Mouse (Mus musculus): ENCODE measurements around the gene Kat8.

Kat8 gene

DNA sequence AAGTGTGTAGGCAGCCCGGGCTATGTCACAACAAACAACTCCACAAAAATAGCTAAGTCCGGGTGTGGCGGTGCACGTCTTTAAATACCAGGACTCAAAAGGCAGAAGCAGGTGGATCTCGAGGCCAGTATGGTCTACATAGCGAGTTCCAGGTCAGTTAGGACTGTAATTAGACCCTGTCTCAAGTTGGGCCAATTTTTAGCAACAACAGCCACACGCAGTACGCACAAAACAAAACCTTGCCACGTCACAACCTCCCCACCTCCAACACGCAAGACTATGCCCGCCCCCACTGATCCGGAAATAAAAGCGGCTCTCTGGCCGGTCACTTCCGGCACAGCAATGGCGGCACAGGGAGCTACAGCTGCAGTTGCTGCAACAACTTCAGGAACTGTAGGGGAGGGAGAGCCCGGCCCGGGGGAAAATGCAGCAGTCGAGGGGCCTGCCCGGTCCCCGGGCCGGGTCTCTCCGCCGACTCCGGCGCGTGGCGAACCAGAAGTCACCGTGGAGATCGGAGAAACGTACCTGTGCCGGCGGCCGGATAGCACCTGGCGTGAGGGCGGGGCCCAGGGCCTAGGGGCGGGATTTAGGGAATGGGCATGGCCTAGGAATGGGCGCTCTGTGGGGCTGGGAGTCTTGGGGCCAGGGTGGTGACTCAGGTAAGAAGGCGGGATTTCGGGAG, at the start of gene Kat8:
Kat8 (plus strand) TSS at position 327 of the 682 bp plus-strand sequence.
- ChIA-PET CTCF (interaction anchor here (0.5 to 3.0 kb wide), 21 partner anchors 8 to 726 kb away, joined by 3 to 22 read pairs (median 5); partner anchors contain the start of genes Bckdk (in 1 of the 4), Bcl7c (in 1 of the 4), Gm21974 (in 1 of the 4) and Vkorc1 (in 1 of the 4)), POLR2A (interaction anchor here (0.5 to 20.2 kb wide), 119 partner anchors 8 to 895 kb away, joined by 3 to 433 read pairs (median 5); partner anchors contain the start of genes Bckdk (in 4 of the 4), Fus (in 4 of the 4), Gm21974 (in 3 of the 4) and Pycard (in 3 of the 4))

DNA sequence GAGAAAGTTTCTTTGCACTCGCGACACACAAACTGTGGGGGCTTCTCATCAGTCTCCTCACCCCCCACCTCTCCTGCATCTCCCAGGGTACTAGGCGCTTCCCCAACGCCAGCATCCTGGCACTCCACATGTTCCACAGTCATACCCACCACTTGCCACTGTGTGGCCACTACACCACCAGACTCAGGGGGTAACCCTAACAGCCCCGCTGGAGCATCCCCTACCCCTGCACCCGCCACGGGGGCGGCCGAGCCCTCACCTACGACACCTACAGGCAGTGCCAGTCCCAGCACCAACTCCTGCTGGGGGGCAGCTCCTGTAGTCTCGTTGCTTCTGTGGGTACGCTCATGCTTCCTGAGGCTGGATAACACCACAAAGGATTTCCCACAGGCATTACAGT, 45.9 kb upstream of the Kat8 start:
- CTCF ChIA-PET = interaction anchor here in 3 of 4 experiments (0.5 to 3.2 kb wide), 17 partner anchors 9 to 737 kb away, joined by 3 to 15 read pairs (median 4); partner anchors contain the start of genes Zfp646 (in 2 of the 3) and Zfp668 (in 1 of the 3)
- POLR2A ChIA-PET = interaction anchor here in 3 of 4 experiments (0.6 to 4.4 kb wide), 48 partner anchors 9 to 200 kb away, joined by 3 to 37 read pairs (median 6); partner anchors contain the start of genes Kat8 (in 3 of the 3), Zfp668 (in 3 of the 3), Fus (in 2 of the 3) and Setd1a (in 2 of the 3)

DNA sequence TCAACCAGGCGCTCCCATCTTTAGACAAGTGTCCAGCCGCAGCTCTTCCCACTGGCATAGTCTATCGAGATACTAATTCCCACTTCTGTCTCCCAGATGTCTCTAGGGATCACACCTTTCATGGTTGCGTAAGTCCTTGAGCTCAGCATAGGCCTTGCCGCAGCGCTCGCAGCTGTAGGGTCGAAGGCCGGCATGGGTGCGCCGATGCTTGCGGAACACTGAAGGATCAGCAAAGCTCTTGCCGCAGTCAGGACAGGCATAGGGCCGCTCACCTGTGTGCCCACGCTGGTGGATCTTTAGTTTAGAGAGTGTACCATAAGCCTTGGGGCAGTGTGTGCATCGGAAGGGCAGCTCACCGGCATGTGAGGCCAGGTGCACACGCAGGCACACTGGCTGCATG, 44.7 kb upstream of the Kat8 start:
- ChIA-PET CTCF (interaction anchor here in 3 of 4 experiments (0.6 to 3.2 kb wide), 25 partner anchors 9 to 311 kb away, joined by 3 to 15 read pairs (median 5); partner anchors contain the start of genes Zfp646 (in 2 of the 3), Zfp668 (in 2 of the 3), Bcl7c (in 1 of the 3) and Hsd3b7 (in 1 of the 3)), POLR2A (interaction anchor here (0.7 to 4.4 kb wide), 78 partner anchors 8 to 371 kb away, joined by 3 to 37 read pairs (median 5); partner anchors contain the start of genes Kat8 (in 3 of the 4), Zfp646 (in 3 of the 4), Zfp668 (in 3 of the 4) and Fus (in 2 of the 4))

DNA sequence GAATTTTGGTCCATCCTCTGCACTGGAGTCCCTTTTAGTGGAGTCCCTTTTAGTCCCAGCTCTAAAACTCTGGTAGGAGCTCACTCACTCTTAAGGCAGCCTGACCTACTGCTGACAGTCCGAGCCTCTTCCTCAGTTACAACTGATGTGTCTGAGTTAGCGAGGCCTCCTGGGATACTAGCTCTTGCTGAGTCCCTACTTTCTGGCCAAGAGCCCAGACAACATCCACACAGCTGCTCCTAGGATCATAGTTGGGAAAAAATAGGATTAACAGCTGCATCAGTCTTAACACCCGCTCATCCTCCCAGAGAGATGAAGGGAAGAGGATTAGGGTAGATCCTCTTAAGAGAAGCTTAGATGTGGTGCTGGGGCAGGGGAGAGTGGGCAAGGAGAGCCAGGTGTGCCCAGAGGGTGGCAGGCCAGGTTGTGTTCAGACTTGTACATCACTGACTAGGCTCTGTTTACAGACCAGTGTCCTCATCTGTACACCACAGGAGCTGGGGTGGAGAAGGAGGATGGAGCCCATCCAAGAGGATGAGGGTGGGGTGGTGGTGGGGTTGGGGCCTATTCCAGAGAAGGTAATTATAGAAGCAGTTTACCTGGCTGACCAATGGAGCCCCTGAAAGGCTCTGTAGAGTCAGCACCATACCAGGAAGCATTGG, 43.0 kb upstream of the Kat8 start:
- CTCF ChIA-PET = interaction anchor here in 3 of 4 experiments (0.6 to 3.0 kb wide), 6 partner anchors 66 to 194 kb away, joined by 3 to 14 read pairs (median 6); partner anchors contain the start of gene Hsd3b7 (in 1 of the 3)
- POLR2A ChIA-PET = interaction anchor here in 3 of 4 experiments (0.5 to 4.0 kb wide), 29 partner anchors 8 to 212 kb away, joined by 3 to 30 read pairs (median 4); partner anchors contain the start of genes Hsd3b7 (in 2 of the 3), Bckdk (in 1 of the 3), Gm21974 (in 1 of the 3) and Orai3 (in 1 of the 3)

DNA sequence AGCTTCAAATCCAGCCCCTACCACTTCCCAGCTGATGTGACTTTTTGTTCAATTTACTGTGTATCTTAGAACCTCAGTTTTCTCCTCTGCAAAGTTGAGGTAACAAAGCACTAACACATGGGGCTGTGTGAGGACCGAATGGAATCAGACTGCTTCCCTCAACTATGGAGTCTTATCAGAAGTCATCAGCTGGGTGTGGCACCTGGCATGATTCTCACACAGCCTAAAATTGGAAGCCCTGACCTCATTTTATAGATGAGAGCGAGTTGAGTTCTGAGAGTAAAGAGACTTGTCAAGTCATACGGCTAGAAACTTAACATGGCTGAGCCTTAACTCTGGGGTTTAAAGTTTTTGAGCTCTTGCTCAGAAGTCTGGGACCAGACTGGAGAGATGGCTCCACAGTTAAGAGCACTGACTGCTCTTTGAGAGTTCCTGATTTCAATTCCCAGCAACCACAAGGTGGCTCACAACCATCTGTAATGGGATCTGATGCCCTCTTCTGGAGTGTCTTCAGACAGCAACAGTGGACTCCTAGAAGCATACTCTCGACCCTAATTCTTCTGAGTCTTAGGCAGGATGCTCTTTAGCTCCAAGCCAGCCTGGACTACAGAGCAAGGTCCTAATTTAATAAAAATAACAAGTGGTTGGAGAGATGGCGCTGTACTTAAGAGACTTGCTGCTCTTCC, 42.0 kb upstream of the Kat8 start:
- ChIA-PET POLR2A (interaction anchor here (0.6 to 3.5 kb wide), 35 partner anchors 9 to 213 kb away, joined by 3 to 30 read pairs (median 4); partner anchors contain the start of genes Hsd3b7 (in 2 of the 4), Orai3 (in 2 of the 4), Bckdk (in 1 of the 4) and Gm21974 (in 1 of the 4)), CTCF (interaction anchor here (0.6 to 2.5 kb wide), 34 partner anchors 9 to 214 kb away, joined by 3 to 10 read pairs (median 4); partner anchors contain the start of genes Bcl7c (in 1 of the 4), Ctf1 (in 1 of the 4), Fus (in 1 of the 4) and Gm21974 (in 1 of the 4))

DNA sequence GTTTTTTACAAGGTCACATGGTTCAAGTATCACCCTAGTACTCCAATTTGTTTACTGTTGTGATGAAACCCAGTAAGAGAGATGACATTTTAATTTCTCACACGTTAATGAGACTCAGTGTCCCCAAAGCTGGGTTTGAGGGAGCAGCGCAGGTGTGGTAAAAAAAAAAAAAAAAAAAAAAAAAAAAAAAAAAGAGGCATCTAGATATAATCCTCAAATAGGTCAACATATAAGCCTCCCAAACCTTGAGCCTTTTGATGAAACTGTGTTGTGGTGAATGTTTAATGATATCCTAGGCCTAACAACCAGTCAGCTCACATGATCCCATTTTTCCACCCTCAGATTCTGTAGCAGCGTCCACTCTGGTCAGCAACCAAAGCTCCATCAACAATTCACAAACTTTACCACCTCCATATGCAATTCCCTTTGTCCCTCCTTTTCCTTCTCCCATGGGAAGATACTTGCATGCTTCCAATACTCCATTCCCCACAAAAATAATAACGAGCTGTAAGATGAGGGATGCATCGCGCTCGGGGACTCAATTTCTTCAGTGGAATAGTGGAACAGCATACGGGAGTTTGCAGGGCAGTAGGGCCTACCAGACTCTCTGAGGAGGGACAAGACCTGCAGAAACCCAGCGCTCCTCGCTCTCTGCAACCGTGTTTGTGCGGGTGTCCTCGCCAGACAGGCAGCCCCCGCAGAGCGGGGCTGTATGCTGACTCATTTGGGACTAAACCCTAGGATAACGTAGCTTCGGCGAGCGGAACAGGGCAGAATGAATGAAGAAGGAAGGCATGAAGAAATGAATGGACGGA, 37.3 kb upstream of the Kat8 start:
- POLR2A ChIA-PET = interaction anchor here (0.5 to 5.6 kb wide), 37 partner anchors 7 to 1448 kb away, joined by 3 to 72 read pairs (median 6); partner anchors contain the start of genes Fus (in 2 of the 4), Gm21974 (in 2 of the 4), Kat8 (in 2 of the 4) and Vkorc1 (in 2 of the 4)
- CTCF ChIA-PET = interaction anchor here in 2 of 4 experiments (0.5 to 2.3 kb wide), 4 partner anchors 8 to 189 kb away, joined by 4 to 12 read pairs (median 6); partner anchors contain the start of gene Kat8 (in 1 of the 2)

DNA sequence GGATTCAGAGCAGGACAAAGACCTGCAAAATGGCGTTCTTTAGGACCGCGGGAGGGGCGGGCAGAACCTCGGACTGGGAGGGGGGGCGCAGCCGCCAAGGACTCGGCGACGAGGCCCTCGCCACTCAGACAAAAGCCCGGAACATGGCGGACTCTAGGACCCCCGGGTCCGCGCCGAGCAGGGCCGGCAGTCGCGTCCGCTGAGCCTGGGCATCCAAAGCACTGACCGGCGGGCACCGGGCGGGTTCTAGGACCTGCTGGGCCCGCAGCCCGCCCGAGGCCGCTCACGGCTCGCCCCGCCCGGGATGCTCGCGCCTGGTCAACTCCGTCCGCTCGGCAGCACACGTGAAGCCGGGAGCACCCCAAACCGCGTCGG, 36.7 kb upstream of the Kat8 start:
- CTCF ChIA-PET = interaction anchor here in 3 of 4 experiments (0.7 to 2.3 kb wide), 9 partner anchors 9 to 200 kb away, joined by 3 to 12 read pairs (median 4); partner anchors contain the start of genes Gm21974 (in 1 of the 3) and Vkorc1 (in 1 of the 3)
- POLR2A ChIA-PET = interaction anchor here (0.5 to 5.6 kb wide), 46 partner anchors 8 to 1448 kb away, joined by 3 to 72 read pairs (median 5); partner anchors contain the start of genes Gm21974 (in 3 of the 4), Vkorc1 (in 3 of the 4), Fus (in 2 of the 4) and Kat8 (in 2 of the 4)

DNA sequence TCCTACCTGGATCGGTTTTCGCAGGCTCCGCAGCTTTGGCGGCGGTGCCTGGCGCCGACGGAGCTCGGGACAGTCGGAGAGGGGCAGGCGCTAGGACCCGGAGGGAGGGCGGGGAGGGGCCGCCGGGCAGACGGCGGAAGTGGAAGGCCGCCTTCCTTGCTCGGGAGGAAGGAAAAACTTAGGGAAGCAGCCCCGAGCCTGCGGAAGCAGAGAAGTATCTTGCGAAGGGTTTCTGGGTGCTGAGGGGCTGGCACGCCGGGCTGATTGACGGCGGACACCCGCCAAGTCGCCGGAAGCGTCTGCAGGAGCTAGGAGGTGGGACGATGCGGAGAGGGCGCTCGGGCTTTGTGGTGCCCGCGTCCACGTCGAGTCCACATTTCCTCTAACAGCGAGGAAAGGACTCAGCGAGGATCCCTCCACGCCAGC, 36.3 kb upstream of the Kat8 start, which contains the start of gene Zfp646:
Zfp646 (plus strand) TSS at position 181 of the 426 bp plus-strand sequence.
- POLR2A ChIA-PET = interaction anchor here (0.6 to 5.6 kb wide), 65 partner anchors 8 to 1449 kb away, joined by 3 to 72 read pairs (median 4); partner anchors contain the start of genes Gm21974 (in 3 of the 4), Vkorc1 (in 3 of the 4), Fus (in 2 of the 4) and Kat8 (in 2 of the 4)
- CTCF ChIA-PET = interaction anchor here in 3 of 4 experiments (0.6 to 2.3 kb wide), 11 partner anchors 8 to 201 kb away, joined by 3 to 12 read pairs (median 4); partner anchors contain the start of genes Gm21974 (in 1 of the 3) and Vkorc1 (in 1 of the 3)

DNA sequence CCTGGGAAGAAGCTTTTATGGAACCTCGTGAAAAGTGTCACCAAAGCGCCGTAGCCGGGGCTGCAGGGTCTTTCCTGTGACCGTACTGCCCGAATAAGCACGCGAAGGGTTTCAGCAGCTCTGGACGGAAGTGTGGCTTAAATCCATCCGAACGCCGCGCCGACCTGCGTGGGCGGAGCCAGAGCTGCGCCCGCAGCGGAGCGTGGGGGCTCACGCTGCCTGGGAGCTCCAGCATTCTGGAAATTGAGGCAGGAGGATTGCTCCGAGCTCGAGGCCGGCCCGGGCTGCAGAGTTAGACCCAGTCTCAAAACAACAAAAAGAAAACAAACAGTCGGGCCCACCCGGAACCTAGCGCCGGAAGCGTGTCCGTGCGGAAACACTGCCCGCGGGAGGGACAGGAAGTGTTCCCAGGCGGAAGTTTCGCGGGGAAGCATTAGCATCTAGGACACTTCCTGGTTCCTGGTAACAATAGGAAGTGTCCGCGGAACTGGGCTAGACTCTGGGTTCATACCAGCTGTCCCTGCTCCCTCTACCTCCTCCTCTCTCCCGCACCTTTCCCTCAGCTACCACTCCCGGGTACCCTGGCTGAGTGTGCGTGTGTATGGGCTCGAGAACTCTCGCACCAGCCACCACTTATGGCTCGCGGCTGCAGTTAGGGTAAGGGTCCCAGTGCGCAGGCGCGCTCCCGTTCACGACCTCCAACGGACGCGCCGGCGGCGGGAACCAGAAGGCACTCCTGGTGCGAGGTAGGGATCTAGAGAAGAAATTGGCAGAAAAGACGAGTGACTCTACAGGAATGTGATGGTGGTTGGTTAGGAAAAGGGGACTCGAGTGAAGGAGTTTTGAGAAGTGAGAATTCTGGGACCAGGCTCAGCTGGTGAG, 35.6 kb upstream of the Kat8 start, which contains the start of gene Zfp668:
Zfp668 (minus strand) TSS at position 362 of the 882 bp plus-strand sequence.
- ChIA-PET CTCF (interaction anchor here in 3 of 4 experiments (0.6 to 2.3 kb wide), 11 partner anchors 9 to 201 kb away, joined by 3 to 12 read pairs (median 4); partner anchors contain the start of genes Gm21974 (in 2 of the 3) and Vkorc1 (in 2 of the 3)), POLR2A (interaction anchor here (0.6 to 5.6 kb wide), 64 partner anchors 9 to 1449 kb away, joined by 3 to 72 read pairs (median 4); partner anchors contain the start of genes Gm21974 (in 3 of the 4), Vkorc1 (in 3 of the 4), Fus (in 2 of the 4) and Kat8 (in 2 of the 4))

DNA sequence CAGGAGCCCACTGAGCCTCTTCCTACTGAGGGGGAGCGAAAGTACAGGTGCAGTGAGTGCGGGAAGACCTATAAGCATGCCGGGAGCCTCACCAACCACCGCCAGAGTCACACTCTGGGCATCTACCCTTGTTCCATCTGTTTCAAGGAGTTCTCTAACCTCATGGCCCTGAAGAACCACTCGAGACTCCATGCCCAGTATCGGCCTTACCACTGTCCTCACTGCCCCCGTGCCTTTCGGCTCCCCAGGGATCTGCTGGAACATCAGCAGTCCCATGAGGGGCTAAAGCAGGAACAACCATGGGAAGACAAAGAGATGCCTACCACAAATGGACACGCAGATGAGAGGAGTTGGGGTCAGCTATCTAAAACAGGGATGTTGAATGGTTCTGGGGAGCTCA, 33.0 kb upstream of the Kat8 start:
- POLR2A ChIA-PET = interaction anchor here (0.6 to 2.0 kb wide), 9 partner anchors 9 to 248 kb away, joined by 3 to 8 read pairs (median 4); partner anchors contain the start of genes Prss53 (in 2 of the 4), Bckdk (in 1 of the 4), Gm21974 (in 1 of the 4) and Pycard (in 1 of the 4)
- CTCF ChIA-PET = interaction anchor here in 1 of 4 experiments (0.8 kb wide), 1 partner anchor 63 kb away, joined by 3 read pairs; no protein-coding TSS in a partner anchor

DNA sequence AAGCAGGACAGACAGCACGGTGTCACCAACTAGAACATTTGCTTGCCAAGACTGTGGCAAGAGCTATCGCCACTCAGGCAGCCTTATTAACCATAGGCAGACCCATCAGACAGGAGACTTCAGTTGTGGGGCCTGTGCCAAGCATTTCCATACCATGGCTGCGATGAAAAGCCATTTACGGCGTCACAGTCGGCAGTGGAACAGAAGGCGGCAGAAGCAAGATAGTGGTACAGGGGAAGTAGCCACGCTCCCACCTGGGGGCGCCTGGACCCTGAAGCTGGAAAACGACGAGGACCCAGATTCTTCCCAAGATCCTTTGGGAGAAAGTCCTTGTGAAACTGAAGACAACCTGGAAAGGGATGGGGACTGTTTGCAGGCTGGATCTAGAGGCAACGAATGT, 31.9 kb upstream of the Kat8 start:
- POLR2A ChIA-PET = interaction anchor here in 3 of 4 experiments (0.6 to 2.0 kb wide), 9 partner anchors 9 to 419 kb away, joined by 3 to 8 read pairs (median 4); partner anchors contain the start of genes Gm21974 (in 1 of the 3), Prss53 (in 1 of the 3) and Vkorc1 (in 1 of the 3)
- CTCF ChIA-PET = no interaction called here

DNA sequence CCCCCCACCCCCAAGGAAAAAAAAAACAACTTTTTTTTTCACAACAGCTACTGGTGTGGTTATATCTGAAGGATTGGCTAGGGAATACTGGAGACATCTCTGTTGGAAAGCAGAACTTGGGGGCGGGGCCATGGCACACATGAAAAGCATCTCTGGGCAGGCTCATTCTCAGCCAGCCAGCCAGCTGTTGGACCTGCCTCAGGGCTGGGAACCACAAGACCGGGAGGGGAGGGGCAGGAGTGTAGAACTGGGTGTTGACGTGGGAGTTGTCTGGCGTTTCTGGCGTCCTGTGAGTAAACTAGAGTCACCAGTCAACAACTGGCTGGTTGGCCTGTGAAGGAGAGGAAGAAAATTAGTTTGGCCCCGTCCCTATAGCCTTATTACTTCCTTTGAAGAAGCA, 26.4 kb upstream of the Kat8 start:
- ChIA-PET POLR2A (interaction anchor here in 3 of 4 experiments (0.6 to 7.8 kb wide), 17 partner anchors 10 to 630 kb away, joined by 3 to 72 read pairs (median 3); partner anchors contain the start of genes Gm21974 (in 2 of the 3), Kat8 (in 2 of the 3), Vkorc1 (in 2 of the 3) and Zfp646 (in 2 of the 3)), CTCF (interaction anchor here in 1 of 4 experiments (0.8 to 2.4 kb wide), 2 partner anchors 10 to 33 kb away, joined by 6 to 8 read pairs; partner anchors contain the start of gene Vkorc1)

DNA sequence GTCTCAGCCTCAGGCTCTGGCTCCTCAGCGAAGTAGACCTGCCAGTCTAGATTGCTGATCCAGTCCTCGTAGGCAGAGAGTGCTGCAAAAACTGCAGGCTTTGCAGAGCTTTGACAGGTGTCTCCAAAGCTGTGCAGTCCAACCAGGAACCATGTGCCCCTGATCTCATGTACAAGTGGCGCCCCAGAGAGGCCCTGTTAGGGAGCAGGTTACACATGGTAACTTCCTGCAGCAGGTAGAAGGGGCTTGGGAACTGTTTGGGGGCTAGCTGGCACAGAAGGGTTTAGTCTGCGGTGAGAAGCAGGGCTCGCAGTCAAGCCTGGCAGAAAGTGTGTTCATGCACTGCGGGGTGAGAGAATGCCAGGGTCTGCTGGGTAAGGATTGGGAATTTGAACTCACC, 25.8 kb upstream of the Kat8 start:
- CTCF ChIA-PET = interaction anchor here in 1 of 4 experiments (0.8 to 2.4 kb wide), 3 partner anchors 9 to 212 kb away, joined by 4 to 8 read pairs (median 6); partner anchors contain the start of gene Vkorc1
- POLR2A ChIA-PET = interaction anchor here in 3 of 4 experiments (0.6 to 7.8 kb wide), 19 partner anchors 9 to 381 kb away, joined by 3 to 72 read pairs (median 6); partner anchors contain the start of genes Gm21974 (in 2 of the 3), Kat8 (in 2 of the 3), Vkorc1 (in 2 of the 3) and Zfp646 (in 2 of the 3)
